Mouse (Mus musculus) hindbrain, embryonic 11.5 days (tissue): ENCODE measurements around the gene Heg1. TPM values are rescaled to one million over a fixed set of nuclear protein-coding genes. Genes with fewer than 3 reads are reported as not detected.

Experiments used
- ATAC-seq: fragments of 200-750 bp; cut with Nextera tagmentation; 2 replicates; pipeline ENCODE4 v1.8.0; 2017; ENCODE audit warnings: mild to moderate bottlenecking, moderate TSS enrichment, moderate library complexity; ENCODE audit not compliant: low FRiP score
- DNase-seq: peaks from one replicate; pipeline ENCODE4 v3.0.0-alpha.2; 2015; ENCODE audit warnings: low spot score
- H3K27ac ChIP-seq: fragments of 300-500 bp; sonication (generic); 2 replicates; pipeline ENCODE4 v1.5.1; 2014; ENCODE audit warnings: mild to moderate bottlenecking, low read depth, low read length
- H3K27me3 ChIP-seq: fragments of 300-500 bp; sonication (generic); 2 replicates; pipeline ENCODE4 v1.6.1; 2014; ENCODE audit warnings: mild to moderate bottlenecking, low read length, moderate library complexity, mixed read lengths; ENCODE audit not compliant: control insufficient read depth, insufficient read depth
- H3K36me3 ChIP-seq: fragments of 300-500 bp; sonication (generic); 2 replicates; pipeline ENCODE4 v1.6.1; 2014; ENCODE audit warnings: mild to moderate bottlenecking, low read length, moderate library complexity, mixed read lengths; ENCODE audit not compliant: control insufficient read depth, insufficient read depth
- H3K4me1 ChIP-seq: fragments of 300-500 bp; sonication (generic); replicated peaks from 2 replicates; pipeline ENCODE4 v1.6.1; 2014; ENCODE audit warnings: low read length, mixed read lengths; ENCODE audit not compliant: control insufficient read depth, insufficient read depth
- H3K4me2 ChIP-seq: fragments of 300-500 bp; sonication (generic); replicated peaks from 2 replicates; pipeline ENCODE4 v1.6.1; 2014; ENCODE audit warnings: mild to moderate bottlenecking, low read depth, low read length
- H3K4me3 ChIP-seq: fragments of 300-500 bp; sonication (generic); 2 replicates; pipeline ENCODE4 v1.5.1; 2014; ENCODE audit warnings: low read depth, low read length
- H3K9ac ChIP-seq: fragments of 300-500 bp; sonication (generic); 2 replicates; pipeline ENCODE4 v1.6.1; 2014; ENCODE audit warnings: low read depth, low read length
- H3K9me3 ChIP-seq: fragments of 300-500 bp; sonication (generic); 2 replicates; pipeline ENCODE4 v1.6.1; 2016; ENCODE audit warnings: low read length; ENCODE audit not compliant: control insufficient read depth
- WGBS: fragments of 180-500 bp; shearing (Covaris S2); extraction: QIAGEN DNeasy Blood & Tissue Kit; methylation state at CpG from one replicate; pipeline ENCODE4 v1.1.7; 2014; 5-methylcytosine and 5-hydroxymethylcytosine counted together
- polyA plus RNA-seq: library from polyadenylated mRNA; unstranded; fragments of >200 nt; fragmentation: Nextera tagmentation; extraction: Ambion mirVana; gene quantifications from 2 replicates; pipeline ENCODE4 v1.2.1, GENCODE M21; 2014

Gene Heg1
- polyA plus RNA-seq, 1 experiment from 2014 or later: 22.8 TPM

DNA sequence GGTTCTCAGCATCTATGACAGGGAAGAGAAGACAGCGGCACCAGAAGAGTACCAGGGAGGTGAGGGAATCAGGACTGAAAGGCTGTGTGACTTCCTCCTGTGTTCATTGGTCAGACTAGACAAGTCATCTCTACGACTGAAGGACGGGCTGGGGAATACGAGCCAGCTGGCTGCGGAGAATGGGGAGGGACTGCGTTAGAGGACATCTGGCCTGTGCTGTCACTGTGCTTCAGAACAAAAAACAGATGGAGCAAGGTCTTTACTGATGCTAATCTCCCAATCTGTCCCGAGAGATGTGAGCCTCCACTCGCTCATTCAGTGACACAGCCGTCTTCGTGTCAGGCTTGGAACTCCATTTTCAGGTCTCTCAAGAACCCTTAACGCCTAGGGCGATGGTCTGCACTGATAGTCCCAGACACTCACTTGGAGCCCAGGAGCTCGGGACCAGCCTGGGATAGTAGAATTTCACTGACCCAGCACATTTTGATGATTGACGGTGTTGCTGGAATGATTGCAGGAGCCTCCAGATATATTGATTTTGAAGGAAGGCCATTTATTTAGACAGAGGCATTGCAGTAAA lies 10.6 kb upstream of the Heg1 start:
- no peaks in the 10 kb centered on the region for H3K36me3 ChIP-seq
- ATAC-seq (peak; percentile 77), DNase-seq (peak; percentile 46)
- peak overlapping the region; percentile 39; the same call in 1 of the 2 replicates for H3K27ac ChIP-seq
- H3K4me2 ChIP-seq: no peak overlapping the region
- H3K4me3 ChIP-seq: no peak overlapping the region
- H3K27me3 ChIP-seq: no peaks in the 10 kb centered on the region
- WGBS: 51% methylated on average over 14 of the region's 14 CpGs
- no peak overlapping the region for H3K9ac ChIP-seq
- no peaks in the 10 kb centered on the region for H3K4me1 ChIP-seq
- no peaks in the 10 kb centered on the region for H3K9me3 ChIP-seq

DNA sequence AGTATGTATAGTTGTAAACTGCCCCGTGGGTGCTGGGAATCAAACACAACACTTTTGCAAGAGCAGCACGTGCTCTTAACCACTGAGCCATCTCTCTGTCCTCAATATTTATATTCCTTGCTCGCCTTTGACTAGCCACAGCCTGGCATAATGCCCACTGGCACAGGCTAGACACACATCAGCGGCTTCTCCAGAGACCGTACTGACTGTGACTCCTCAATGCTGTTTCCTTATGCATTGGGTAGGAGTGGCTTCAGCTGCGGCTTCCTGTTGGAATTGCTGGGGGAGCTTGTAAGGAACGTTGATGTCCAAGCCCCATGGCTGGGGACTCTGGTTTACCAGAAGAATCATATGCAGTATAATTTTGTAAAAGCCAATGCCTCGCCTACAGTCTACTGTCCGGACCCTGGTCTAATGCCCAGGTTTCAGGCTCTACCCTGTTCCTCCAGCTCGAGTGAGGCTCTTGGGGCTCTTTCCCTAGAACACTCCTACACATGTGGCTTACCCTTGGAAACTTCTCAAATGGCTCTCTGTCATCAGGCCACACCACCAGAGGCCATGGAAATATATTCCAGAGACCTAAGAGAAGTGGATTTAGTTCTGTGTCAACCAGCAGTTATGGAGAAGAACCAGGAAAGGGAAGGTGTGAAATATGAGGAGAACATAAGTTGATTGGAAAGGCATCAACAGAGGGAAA lies 8.9 kb upstream of the Heg1 start:
- DNase-seq (no peak), ATAC-seq (no peak)
- no peaks in the 10 kb centered on the region for H3K36me3 ChIP-seq
- H3K9me3 ChIP-seq: no peaks in the 10 kb centered on the region
- H3K4me2 ChIP-seq: no peak overlapping the region
- H3K27ac ChIP-seq: no peak overlapping the region
- H3K4me3 ChIP-seq: no peak overlapping the region
- 89% methylated on average over 10 of the region's 10 CpGs for WGBS
- H3K4me1 ChIP-seq: no peaks in the 10 kb centered on the region
- H3K27me3 ChIP-seq: no peaks in the 10 kb centered on the region
- H3K9ac ChIP-seq: no peak overlapping the region

DNA sequence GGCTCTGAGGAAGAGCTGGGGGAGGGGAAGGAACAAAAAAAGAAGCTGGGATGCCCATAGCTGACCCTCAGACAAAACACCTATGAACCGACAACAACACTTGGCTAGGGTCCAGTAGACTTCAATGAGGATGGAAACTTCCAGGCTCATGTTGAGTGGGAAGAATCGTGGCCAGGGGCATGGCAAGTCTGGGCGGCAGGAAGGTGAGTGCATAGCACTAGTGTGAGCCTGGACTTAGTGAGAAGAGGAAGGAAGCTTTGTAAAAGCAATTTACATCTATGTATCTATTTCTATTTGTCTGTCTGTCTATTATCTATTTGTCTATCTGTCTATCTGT lies 8.4 kb upstream of the Heg1 start:
- Histone ChIP-seq H3K9me3 (no peaks in the 10 kb centered on the region), H3K9ac (no peak overlapping the region), H3K36me3 (no peaks in the 10 kb centered on the region), H3K27ac (no peak overlapping the region), H3K4me1 (no peaks in the 10 kb centered on the region), H3K27me3 (no peaks in the 10 kb centered on the region), H3K4me3 (no peak overlapping the region), H3K4me2 (no peak overlapping the region)
- ATAC-seq (no peak), DNase-seq (no peak)
- WGBS: 76% methylated on average over 3 of the region's 3 CpGs

DNA sequence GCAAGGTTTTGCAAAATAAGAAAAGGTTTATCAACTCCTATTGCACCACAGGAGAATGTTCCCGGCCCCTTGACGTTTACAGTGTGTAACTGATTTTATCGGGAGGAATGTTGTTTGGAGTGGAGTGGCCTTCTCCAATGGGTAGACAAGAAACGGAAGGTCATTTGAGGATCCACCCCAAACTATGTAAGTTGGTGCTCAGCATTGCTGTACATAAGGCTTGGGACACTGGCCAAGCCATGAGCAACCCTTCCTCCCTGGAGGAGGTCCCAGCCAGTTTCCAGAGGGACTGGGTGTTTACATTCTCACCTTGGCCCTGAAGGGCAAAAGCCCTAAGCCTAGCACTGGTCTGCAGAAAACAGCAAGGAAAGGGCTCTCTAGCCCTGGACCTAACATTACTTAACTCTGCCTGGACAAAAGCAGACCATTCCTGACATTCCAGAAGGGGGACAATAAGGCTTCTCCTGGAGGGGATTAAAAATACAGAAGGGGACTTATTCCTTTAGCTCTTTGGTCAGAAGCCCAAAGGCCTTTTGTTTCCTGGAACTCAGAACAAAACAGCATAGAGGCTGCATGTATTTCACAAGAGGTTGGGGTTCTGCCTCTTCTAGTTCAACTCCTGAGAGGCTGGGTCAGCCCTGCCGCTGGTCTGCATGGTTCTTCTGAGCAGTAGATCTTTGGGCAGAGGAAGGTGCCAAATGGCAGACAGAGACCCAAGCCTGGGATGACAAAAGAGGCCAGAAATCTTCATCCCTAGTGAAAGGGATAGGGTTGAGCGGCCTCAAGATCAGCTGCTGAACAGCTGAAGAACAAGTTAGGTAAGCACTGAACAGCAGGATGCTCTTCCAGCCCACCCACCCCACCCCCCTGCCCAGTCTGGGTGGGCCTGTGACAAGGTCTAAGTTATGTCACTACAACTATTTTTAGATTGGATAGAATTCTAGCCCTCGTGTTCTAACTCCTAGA lies 7.5 kb upstream of the Heg1 start:
- WGBS: 79% methylated on average over 7 of the region's 7 CpGs
- Histone ChIP-seq H3K4me2 (no peak overlapping the region), H3K9me3 (no peaks in the 10 kb centered on the region), H3K9ac (no peak overlapping the region), H3K36me3 (no peaks in the 10 kb centered on the region), H3K4me3 (no peak overlapping the region), H3K4me1 (no peaks in the 10 kb centered on the region), H3K27me3 (no peaks in the 10 kb centered on the region), H3K27ac (no peak overlapping the region)
- no peak for DNase-seq
- ATAC-seq: no peak

DNA sequence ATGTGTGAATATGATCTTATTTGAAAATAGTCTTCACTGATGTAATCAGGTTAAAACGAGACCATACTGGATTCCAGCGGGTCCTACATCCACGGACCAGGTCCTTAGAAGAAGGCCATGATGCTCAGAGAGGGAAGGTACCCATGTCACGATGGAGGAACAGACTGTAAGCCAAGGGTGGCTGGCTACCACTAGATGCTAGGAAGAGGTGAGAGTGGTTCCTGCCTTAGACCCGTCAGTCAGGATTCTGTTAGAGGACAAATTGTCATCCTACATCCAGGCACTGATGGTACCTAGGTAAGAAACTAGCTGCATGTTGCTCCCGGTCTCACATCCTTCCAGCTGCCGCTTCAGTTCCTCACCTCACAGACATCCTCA lies 6.9 kb upstream of the Heg1 start:
- H3K9ac ChIP-seq: no peak overlapping the region
- H3K4me2 ChIP-seq: no peak overlapping the region
- no peak overlapping the region for H3K4me3 ChIP-seq
- no peak for ATAC-seq
- H3K27ac ChIP-seq: no peak overlapping the region
- H3K27me3 ChIP-seq: no peaks in the 10 kb centered on the region
- H3K9me3 ChIP-seq: no peaks in the 10 kb centered on the region
- no peaks in the 10 kb centered on the region for H3K36me3 ChIP-seq
- H3K4me1 ChIP-seq: no peaks in the 10 kb centered on the region
- WGBS: 93% methylated on average over 7 of the region's 7 CpGs
- no peak for DNase-seq

DNA sequence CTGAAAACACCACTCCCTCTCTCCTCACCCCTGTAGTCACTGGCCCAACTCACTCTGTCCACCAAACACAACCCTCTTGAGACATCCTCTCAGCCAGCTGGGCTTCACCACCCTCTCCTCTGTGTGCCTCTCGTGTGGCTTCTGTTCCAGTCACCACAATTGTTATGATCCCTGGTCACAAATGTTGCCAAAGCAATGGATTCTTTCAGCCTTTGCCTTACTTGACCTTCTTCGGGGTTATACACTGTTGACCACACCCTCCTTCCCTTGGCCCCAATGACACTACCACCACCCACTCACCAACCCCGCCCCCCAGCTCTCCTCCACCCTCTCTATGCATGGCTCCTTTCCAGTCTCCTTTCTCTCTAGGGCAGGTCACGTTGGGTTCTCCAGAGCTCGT lies 6.3 kb upstream of the Heg1 start:
- H3K27me3 ChIP-seq: no peaks in the 10 kb centered on the region
- 89% methylated on average over 5 of the region's 5 CpGs for WGBS
- no peaks in the 10 kb centered on the region for H3K4me1 ChIP-seq
- no peaks in the 10 kb centered on the region for H3K9me3 ChIP-seq
- no peak overlapping the region for H3K4me2 ChIP-seq
- no peak overlapping the region for H3K9ac ChIP-seq
- no peaks in the 10 kb centered on the region for H3K36me3 ChIP-seq
- no peak overlapping the region for H3K4me3 ChIP-seq
- no peak for ATAC-seq
- DNase-seq: no peak
- H3K27ac ChIP-seq: no peak overlapping the region

DNA sequence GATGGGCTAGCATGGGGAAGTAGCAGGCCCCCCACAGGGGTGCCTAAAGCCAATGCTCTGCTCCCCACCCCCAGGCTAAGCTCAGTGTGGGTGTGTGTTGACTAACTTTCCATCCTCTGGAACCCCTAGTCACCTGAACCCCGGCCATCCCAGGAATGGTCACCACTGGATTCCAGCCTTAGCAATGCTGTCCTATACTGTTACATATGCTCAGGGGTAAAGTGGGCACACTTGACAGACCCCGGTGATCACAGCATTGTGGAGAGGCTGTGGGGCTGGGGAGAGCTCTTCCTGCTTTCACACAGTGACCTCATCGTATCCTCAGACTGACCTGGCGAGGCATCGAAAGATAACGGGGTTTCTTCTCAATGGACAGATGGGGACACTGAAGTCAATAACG lies 3.9 kb upstream of the Heg1 start:
- Histone ChIP-seq H3K4me1 (no peaks in the 10 kb centered on the region), H3K36me3 (no peaks in the 10 kb centered on the region), H3K27me3 (no peaks in the 10 kb centered on the region), H3K9ac (no peak overlapping the region), H3K4me3 (no peak overlapping the region), H3K9me3 (no peaks in the 10 kb centered on the region), H3K4me2 (no peak overlapping the region), H3K27ac (no peak overlapping the region)
- DNase-seq (no peak), ATAC-seq (no peak)
- 85% methylated on average over 7 of the region's 7 CpGs for WGBS

DNA sequence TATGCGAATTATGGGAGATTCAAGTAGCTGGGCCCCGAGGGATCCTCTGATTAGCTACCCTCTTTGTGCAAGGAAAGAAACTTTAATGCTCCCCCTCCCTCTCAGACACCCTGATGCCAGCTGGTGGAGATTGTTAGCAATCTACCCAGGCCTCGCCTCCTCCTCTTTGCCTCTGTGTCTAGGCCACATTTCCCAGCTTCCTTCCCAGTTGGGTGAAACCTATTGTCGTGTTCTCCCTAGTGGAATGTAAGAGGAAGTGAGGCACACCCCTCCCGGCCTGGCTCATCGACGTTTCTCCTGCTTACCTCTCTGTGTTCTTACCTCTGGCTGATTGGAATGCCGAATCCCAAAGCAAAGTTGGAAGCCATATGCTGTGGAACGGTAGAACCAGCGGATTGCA lies 3.4 kb upstream of the Heg1 start:
- H3K9ac ChIP-seq: no peak overlapping the region
- 65% methylated on average over 10 of the region's 10 CpGs for WGBS
- DNase-seq: no peak
- H3K9me3 ChIP-seq: no peaks in the 10 kb centered on the region
- H3K27ac ChIP-seq: no peak overlapping the region
- no peak for ATAC-seq
- no peak overlapping the region for H3K4me3 ChIP-seq
- H3K4me1 ChIP-seq: 0 out of 2 replicates have a peak, but pooled peaks cover under 1% of the 10 kb centered on the region
- no peak overlapping the region for H3K4me2 ChIP-seq
- H3K27me3 ChIP-seq: no peaks in the 10 kb centered on the region
- H3K36me3 ChIP-seq: no peaks in the 10 kb centered on the region
